Mouse (Mus musculus): ENCODE measurements at regions not wholly inside any gene's neighbourhood (a gene's known extent, or its start where the extent isn't known, plus 50 kb on each side); places are given as distances from the start of the nearest gene placed in this dataset.

DNA sequence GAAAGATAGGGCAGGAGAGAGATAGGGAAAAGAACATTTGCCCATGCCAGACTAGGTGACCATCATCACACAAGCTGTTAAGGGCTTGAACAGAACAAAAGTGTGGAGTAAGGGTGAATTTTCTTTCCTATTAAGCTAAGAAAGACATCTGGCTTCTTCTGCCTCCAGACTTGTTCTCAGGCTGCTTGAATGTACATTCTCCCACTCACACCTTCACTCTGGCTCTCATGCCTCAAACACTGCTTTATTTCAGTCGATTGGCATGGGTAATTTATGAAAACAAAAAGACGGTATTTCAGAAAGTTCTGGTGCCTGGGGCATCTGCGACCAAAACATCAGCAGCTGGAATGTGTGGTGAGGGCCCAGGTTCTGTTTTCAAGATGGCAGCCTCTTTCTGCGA, 79.1 kb downstream of the Ifi44 start:
- Histone ChIP-seq H3K27ac (ENCODE audit: insufficient read depth, low read length) (no peak overlapping the region), H3K4me3 (ENCODE audit: insufficient read depth, low read length) (no peak overlapping the region), H3K4me1 (ENCODE audit: control insufficient read depth, insufficient read depth, low read length) (no peaks in the 10 kb centered on the region)
- no peak for TF ChIP-seq CTCF (IDR thresholded peaks at IDR 0.05; ENCODE audit: extremely low read depth, insufficient read depth, low read length)

DNA sequence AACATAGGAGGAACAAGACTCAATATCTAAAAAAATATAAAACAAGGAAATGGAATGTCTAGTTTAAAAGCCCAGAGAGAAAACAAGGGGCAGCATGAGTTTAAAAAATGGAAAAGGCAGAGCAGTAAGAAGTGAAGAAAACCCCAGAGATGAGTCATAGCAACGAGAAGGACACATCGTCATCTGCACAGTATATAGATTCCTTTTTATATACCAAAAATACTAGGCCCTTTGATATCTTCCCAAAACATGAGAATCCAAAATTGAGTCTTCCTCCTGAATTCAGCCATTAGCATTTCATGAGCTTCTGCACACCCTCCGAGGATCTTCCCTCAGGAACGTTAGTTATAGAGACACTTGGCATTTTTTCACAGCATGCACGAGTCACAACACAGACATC, 96.5 kb downstream of the Ifi44 start:
- Histone ChIP-seq H3K4me1 (ENCODE audit: control insufficient read depth, insufficient read depth, low read length) (no peaks in the 10 kb centered on the region), H3K4me3 (ENCODE audit: insufficient read depth, low read length) (no peak overlapping the region), H3K27ac (ENCODE audit: insufficient read depth, low read length) (no peak overlapping the region)
- TF ChIP-seq POLR2A (IDR thresholded peaks at IDR 0.05; ENCODE audit: extremely low read depth, insufficient read depth, low read length) (no peak), CTCF (IDR thresholded peaks at IDR 0.05; ENCODE audit: extremely low read depth, insufficient read depth, low read length) (no peak)

DNA sequence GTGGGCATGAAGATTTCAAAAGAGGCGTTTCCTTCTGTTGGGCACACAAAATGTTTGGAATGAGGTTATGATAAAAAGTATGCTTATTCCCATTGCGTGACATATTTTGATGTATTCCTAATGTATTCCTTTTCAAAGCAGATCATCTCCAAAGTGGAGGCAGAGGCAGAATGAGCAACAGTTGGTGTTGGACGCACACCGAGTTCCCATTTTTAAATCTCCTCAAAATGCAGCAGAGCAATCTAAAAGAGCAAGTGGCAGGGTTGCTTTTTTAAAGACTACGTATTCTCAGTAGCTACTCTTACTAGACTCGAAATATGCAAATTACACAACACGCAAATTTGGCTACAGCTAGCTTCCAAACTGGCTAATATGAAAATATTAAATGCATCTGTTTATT, 98.2 kb downstream of the Ifi44 start:
- Histone ChIP-seq H3K4me1 (ENCODE audit: control insufficient read depth, insufficient read depth, low read length) (no peaks in the 10 kb centered on the region), H3K4me3 (ENCODE audit: insufficient read depth, low read length) (no peak overlapping the region), H3K27ac (ENCODE audit: insufficient read depth, low read length) (no peak overlapping the region)
- TF ChIP-seq CTCF (IDR thresholded peaks at IDR 0.05; ENCODE audit: extremely low read depth, insufficient read depth, low read length) (no peak), POLR2A (IDR thresholded peaks at IDR 0.05; ENCODE audit: extremely low read depth, insufficient read depth, low read length) (no peak)

DNA sequence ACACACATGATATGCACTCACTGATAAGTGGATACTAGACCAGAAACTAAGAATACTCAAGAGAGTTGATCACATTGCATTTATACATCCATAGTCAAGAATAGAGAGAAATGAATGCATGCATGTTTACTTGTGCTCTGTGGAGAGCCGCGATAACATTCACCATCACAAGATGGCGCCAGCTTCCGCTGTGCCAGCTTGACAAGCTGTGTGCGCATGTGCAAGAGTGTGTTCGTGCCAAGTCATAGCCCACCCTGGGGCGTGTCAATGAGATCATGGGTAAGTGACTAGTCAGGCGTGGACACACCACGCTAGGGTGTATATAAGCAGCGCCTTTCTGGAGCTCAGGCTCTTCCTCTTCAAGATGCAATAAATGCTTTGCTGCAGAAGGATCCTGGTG, 102.1 kb downstream of the Ifi44 start:
- 0 out of 2 replicates have a peak, but pooled peaks have one; percentile 11 for TF ChIP-seq CTCF (IDR thresholded peaks at IDR 0.05; ENCODE audit: extremely low read depth, insufficient read depth, low read length)
- TF ChIP-seq POLR2A (IDR thresholded peaks at IDR 0.05; ENCODE audit: extremely low read depth, insufficient read depth, low read length), result no peak
- no peaks in the 10 kb centered on the region for H3K4me1 ChIP-seq (ENCODE audit: control insufficient read depth, insufficient read depth, low read length)
- no peak overlapping the region for H3K4me3 ChIP-seq (ENCODE audit: insufficient read depth, low read length)
- no peak overlapping the region for H3K27ac ChIP-seq (ENCODE audit: insufficient read depth, low read length)

DNA sequence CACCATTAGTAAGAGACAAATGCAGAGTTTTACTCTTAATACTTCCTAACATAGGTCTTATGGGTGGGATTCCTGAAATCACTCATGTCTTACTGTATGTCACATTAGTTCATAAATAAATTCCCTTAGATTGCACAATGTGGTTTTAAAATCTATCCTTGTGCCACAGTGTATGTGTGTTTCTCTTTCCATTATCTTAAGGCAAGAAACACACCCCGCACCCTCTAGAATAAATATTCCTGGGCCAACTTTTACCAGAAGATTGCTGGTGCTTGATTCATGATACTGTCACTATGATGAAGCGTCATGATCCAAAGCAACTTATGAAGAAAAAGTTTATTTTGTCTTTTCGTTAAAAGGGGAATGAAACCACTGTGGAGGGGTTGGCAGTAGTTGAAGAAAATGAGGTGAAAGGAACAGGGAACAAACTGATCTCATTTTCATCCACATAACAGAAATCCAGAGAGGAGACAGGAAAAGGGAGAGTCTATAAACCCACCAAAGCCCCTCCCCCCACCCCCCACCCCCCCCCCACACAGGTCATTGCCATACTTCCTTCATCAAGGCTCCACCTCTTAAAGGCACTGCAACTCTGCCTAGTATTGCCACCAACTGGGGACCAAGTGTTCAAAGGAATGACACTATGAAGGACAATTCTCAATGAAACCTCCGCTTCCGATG, 110.2 kb downstream of the Ifi44 start:
- Histone ChIP-seq H3K27ac (ENCODE audit: insufficient read depth, low read length) (no peak overlapping the region), H3K4me3 (ENCODE audit: insufficient read depth, low read length) (no peak overlapping the region), H3K4me1 (ENCODE audit: control insufficient read depth, insufficient read depth, low read length) (no peaks in the 10 kb centered on the region)
- TF ChIP-seq POLR2A (IDR thresholded peaks at IDR 0.05; ENCODE audit: extremely low read depth, insufficient read depth, low read length), result no peak
- TF ChIP-seq CTCF (IDR thresholded peaks at IDR 0.05; ENCODE audit: extremely low read depth, insufficient read depth, low read length), result no peak

DNA sequence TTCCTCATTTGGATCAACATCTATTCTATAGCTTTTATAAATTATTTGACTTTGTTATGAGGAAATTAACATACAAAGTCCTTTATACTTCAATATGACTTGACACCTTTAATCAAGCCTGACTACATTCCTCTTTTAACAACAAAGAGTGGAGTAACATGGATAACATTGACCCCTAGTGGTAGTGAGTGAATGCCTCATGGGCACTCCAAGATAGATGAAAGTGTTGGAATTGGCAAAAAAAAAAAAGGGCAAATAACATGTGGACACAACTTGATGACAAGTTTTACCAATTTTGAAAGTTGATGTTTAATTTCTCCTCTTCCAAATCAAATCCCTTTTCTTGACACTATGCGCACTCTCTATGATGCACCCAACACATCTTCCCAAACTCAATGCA, 111.4 kb downstream of the Ifi44 start:
- TF ChIP-seq CTCF (IDR thresholded peaks at IDR 0.05; ENCODE audit: extremely low read depth, insufficient read depth, low read length) (no peak), POLR2A (IDR thresholded peaks at IDR 0.05; ENCODE audit: extremely low read depth, insufficient read depth, low read length) (no peak)
- H3K27ac ChIP-seq (ENCODE audit: insufficient read depth, low read length), result no peak overlapping the region
- H3K4me3 ChIP-seq (ENCODE audit: insufficient read depth, low read length), result no peak overlapping the region
- no peaks in the 10 kb centered on the region for H3K4me1 ChIP-seq (ENCODE audit: control insufficient read depth, insufficient read depth, low read length)

DNA sequence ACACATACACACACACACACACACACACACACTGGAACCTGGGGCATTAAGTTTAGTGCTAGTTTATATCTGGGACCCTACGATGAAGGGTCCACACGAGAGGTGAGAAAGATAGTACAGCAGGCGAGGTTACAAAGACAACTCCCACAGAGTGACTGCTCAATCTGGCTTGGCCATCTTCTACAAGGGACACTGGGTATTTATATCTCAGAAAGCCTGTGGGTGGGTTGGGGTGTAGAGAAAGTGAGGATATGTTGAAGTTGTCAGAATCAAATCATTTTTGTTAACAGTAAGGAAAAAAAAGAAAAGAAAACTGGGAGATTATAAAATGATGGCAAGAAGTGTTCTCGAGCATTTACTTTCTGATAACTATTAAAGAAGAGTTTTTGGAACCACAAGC, 138.8 kb downstream of the Ifi44 start:
- Histone ChIP-seq H3K27ac (ENCODE audit: insufficient read depth, low read length) (no peak overlapping the region), H3K4me3 (ENCODE audit: insufficient read depth, low read length) (no peak overlapping the region), H3K4me1 (ENCODE audit: control insufficient read depth, insufficient read depth, low read length) (no peaks in the 10 kb centered on the region; the same call in 1 of the 2 replicates)
- TF ChIP-seq CTCF (IDR thresholded peaks at IDR 0.05; ENCODE audit: extremely low read depth, insufficient read depth, low read length), result no peak
- TF ChIP-seq POLR2A (IDR thresholded peaks at IDR 0.05; ENCODE audit: extremely low read depth, insufficient read depth, low read length), result no peak

DNA sequence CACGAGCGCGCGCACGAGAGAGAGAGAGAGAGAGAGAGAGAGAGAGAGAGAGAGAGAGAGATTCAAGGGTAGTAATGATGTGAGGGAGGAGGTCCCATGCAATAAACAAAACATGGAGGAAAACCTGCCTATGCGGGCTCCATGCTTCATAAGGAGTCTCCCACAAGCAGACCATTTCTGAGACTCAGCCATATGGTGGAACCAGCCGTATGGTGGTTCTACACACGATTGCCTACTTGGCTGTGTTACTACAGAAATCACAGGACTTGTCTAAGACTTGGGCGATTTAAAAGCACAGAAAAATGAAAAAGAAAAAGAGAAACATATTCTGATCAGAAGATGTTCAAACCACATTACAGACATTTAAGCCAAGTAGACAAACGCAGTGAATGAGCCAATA, 142.1 kb downstream of the Ifi44 start:
- TF ChIP-seq CTCF (IDR thresholded peaks at IDR 0.05; ENCODE audit: extremely low read depth, insufficient read depth, low read length) (no peak), POLR2A (IDR thresholded peaks at IDR 0.05; ENCODE audit: extremely low read depth, insufficient read depth, low read length) (no peak)
- Histone ChIP-seq H3K4me3 (ENCODE audit: insufficient read depth, low read length) (no peak overlapping the region), H3K27ac (ENCODE audit: insufficient read depth, low read length) (no peak overlapping the region), H3K4me1 (ENCODE audit: control insufficient read depth, insufficient read depth, low read length) (no peaks in the 10 kb centered on the region; the same call in 1 of the 2 replicates)

DNA sequence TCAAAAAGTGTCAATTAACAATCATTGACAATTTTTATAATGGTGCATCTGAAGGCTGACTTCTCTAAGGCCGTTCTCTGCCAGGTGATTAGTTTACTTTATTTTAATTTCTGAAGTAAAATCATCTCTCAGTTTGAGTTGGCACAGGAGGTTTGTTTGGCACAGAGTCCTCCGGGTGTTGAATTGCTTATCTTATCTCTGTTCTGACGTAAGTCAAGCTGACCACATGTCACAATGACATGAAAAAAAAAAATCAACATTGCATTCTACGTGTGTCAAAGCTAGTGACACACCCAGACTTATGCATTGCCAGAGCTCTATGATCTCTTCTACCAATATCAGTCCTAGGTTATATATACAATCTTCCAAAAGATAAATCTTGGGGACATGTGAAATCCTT, 146.4 kb downstream of the Ifi44 start:
- no peaks in the 10 kb centered on the region for H3K4me1 ChIP-seq (ENCODE audit: control insufficient read depth, insufficient read depth, low read length)
- H3K4me3 ChIP-seq (ENCODE audit: insufficient read depth, low read length), result no peak overlapping the region
- H3K27ac ChIP-seq (ENCODE audit: insufficient read depth, low read length), result no peak overlapping the region
- TF ChIP-seq CTCF (IDR thresholded peaks at IDR 0.05; ENCODE audit: extremely low read depth, insufficient read depth, low read length), result no peak
- TF ChIP-seq POLR2A (IDR thresholded peaks at IDR 0.05; ENCODE audit: extremely low read depth, insufficient read depth, low read length), result no peak

Data from cortical plate, adult 2 months (tissue).